Mouse (Mus musculus) lung, embryonic 15.5 days (tissue): ENCODE results near the gene Lxn. TPM values are rescaled to one million over a fixed set of nuclear protein-coding genes. Genes with fewer than 3 reads are reported as not detected.

Experiments used
- ATAC-seq: fragments of 200-750 bp; cut with Nextera tagmentation; 2 replicates; pipeline ENCODE4 v1.8.0; 2017; ENCODE audit warnings: moderate number of reproducible peaks, borderline replicate concordance; ENCODE audit not compliant: low FRiP score, low TSS enrichment; ENCODE audit errors: extremely low read depth
- H3K27ac ChIP-seq: fragments of 300-500 bp; sonication (generic); 2 replicates; pipeline ENCODE4 v1.5.1; 2015; ENCODE audit warnings: moderate library complexity, mild to moderate bottlenecking, inconsistent platforms
- H3K27me3 ChIP-seq: fragments of 300-500 bp; sonication (generic); 2 replicates; pipeline ENCODE4 v1.6.1; 2015; ENCODE audit warnings: inconsistent platforms
- H3K36me3 ChIP-seq: fragments of 300-500 bp; sonication (generic); 2 replicates; pipeline ENCODE4 v1.6.1; 2015; ENCODE audit warnings: inconsistent platforms
- H3K4me1 ChIP-seq: fragments of 300-500 bp; sonication (generic); 2 replicates; pipeline ENCODE4 v1.6.1; 2015; ENCODE audit warnings: inconsistent platforms
- H3K4me2 ChIP-seq: fragments of 300-500 bp; sonication (generic); 2 replicates; pipeline ENCODE4 v1.6.1; 2015; ENCODE audit warnings: inconsistent platforms, mild to moderate bottlenecking, moderate library complexity
- H3K4me3 ChIP-seq: fragments of 300-500 bp; sonication (generic); 2 replicates; pipeline ENCODE4 v1.5.1; 2015; ENCODE audit warnings: mild to moderate bottlenecking, inconsistent platforms
- H3K9ac ChIP-seq: fragments of 300-500 bp; sonication (generic); 2 replicates; pipeline ENCODE4 v1.6.1; 2015; ENCODE audit warnings: inconsistent platforms
- H3K9me3 ChIP-seq: fragments of 300-500 bp; sonication (generic); 2 replicates; pipeline ENCODE4 v1.6.1; 2016; ENCODE audit warnings: inconsistent platforms
- WGBS: fragments of 180-500 bp; shearing (Covaris S2); methylation state at CpG from one replicate; pipeline ENCODE4 v1.1.7; 2015; 5-methylcytosine and 5-hydroxymethylcytosine counted together
- polyA plus RNA-seq: library from polyadenylated mRNA; unstranded; fragments of >200 nt; fragmentation: Nextera tagmentation; extraction: Ambion mirVana; gene quantifications from 2 replicates; pipeline ENCODE4 v1.2.1, GENCODE M21; 2015

The Lxn gene
- polyA plus RNA-seq, result 181 and 189 TPM in 2 replicates

GRCm38 (mm10) chr3:67463450-67464372 is at the start of gene Lxn:
Gene Lxn (minus strand): TSS chr3:67463926.
- peaks cover 11% of the 10 kb centered on the region for H3K4me1 ChIP-seq
- peak within 1 kb of the TSS; percentile 61 for H3K4me2 ChIP-seq
- H3K9ac ChIP-seq, result peak within 1 kb of the TSS; percentile 49
- peaks cover 32% of the 10 kb centered on the region for H3K36me3 ChIP-seq
- H3K9me3 ChIP-seq, result no peaks in the 10 kb centered on the region
- peak within 1 kb of the TSS; percentile 87 for H3K27ac ChIP-seq
- WGBS, result under 1% methylated on average over 43 of the region's 43 CpGs
- ATAC-seq, result peak; percentile 95
- no peaks in the 10 kb centered on the region for H3K27me3 ChIP-seq
- peak within 1 kb of the TSS; percentile 62 for H3K4me3 ChIP-seq

- Histone ChIP-seq H3K9ac (no peak overlapping the region), H3K9me3 (no peaks in the 10 kb centered on the region), H3K36me3 (no peaks in the 10 kb centered on the region), H3K4me1 (0 out of 2 replicates have a peak, but pooled peaks cover 5% of the 10 kb centered on the region), H3K4me3 (no peak overlapping the region), H3K27me3 (peaks cover 20% of the 10 kb centered on the region), H3K27ac (no peak overlapping the region), H3K4me2 (no peak overlapping the region)
- WGBS, result under 1% methylated on average over 5 of the region's 5 CpGs
- no peak for ATAC-seq
Observed at GRCm38 (mm10) chr3:67512807-67513206, 49.1 kb upstream of the Lxn start.

DNA sequence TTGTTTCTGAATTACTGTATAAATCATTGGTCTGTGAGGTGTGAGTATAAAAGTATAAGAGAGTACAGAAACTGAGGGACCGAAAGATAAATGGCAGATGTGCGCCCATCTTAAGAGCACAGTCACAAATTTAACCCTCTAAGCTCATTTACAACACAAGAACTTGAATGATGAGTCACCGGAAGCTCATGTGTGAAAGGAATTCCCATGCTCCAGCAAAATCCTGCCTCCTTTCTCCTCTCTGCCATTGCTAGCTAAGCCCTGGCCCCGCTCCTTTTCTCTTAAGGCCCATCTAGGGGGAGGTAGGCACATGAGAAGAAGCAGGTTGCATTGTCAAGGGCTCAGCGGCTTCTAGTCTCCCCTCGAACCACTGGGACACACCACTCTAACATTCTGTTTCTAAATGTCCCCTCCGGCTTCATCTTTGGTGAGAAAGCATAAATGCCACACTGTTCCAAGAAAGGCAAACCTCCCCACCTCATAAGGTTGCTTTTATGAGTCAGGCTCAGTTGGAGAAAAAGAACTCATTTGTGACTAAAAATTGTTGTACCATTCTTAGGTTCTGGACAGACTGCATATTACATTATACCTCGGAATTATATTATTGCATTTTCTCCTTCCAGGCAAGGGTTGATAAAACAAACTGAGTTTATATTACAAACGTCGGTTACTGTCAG is 44.6 kb upstream of the Lxn start:
- H3K9me3 ChIP-seq, result no peaks in the 10 kb centered on the region
- no peak overlapping the region for H3K9ac ChIP-seq
- H3K27ac ChIP-seq, result no peak overlapping the region
- WGBS, result 79% methylated on average over 10 of the region's 10 CpGs
- no peaks in the 10 kb centered on the region for H3K4me1 ChIP-seq
- H3K27me3 ChIP-seq, result no peaks in the 10 kb centered on the region
- H3K36me3 ChIP-seq, result no peaks in the 10 kb centered on the region
- H3K4me2 ChIP-seq, result no peak overlapping the region
- no peak for ATAC-seq
- no peak overlapping the region for H3K4me3 ChIP-seq

DNA sequence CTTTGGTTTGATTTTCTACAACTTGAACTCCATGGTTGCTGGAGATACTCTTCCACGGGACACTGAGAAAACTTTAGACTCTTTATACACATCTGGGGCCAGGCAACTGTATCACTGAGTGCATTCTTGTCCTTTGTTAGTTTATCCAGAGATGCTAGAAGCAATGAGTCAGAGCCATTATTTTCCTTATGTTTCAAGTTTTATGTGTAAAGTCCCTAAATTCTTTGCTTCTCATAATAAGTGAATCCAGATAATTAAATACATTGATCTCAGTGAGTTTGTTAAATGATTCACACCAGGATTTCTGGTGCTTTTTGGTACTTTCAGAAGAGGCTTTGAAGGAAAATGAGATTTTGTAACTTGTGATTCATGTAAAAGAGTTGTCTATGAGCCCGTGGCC is 41.6 kb upstream of the Lxn start:
- WGBS, result 89% methylated on average over 2 of the region's 2 CpGs
- Histone ChIP-seq H3K27me3 (no peaks in the 10 kb centered on the region), H3K9ac (no peak overlapping the region), H3K4me1 (no peaks in the 10 kb centered on the region), H3K36me3 (no peaks in the 10 kb centered on the region), H3K4me3 (no peak overlapping the region), H3K27ac (no peak overlapping the region), H3K4me2 (no peak overlapping the region), H3K9me3 (no peaks in the 10 kb centered on the region)
- no peak for ATAC-seq

GRCm38 (mm10) chr3:67503878-67504277 is 40.2 kb upstream of the Lxn start:
- Histone ChIP-seq H3K4me1 (no peaks in the 10 kb centered on the region), H3K27ac (no peak overlapping the region), H3K27me3 (no peaks in the 10 kb centered on the region), H3K4me3 (no peak overlapping the region), H3K4me2 (no peak overlapping the region), H3K9ac (no peak overlapping the region), H3K9me3 (no peaks in the 10 kb centered on the region), H3K36me3 (no peaks in the 10 kb centered on the region)
- no peak for ATAC-seq
- WGBS, result 11% methylated on average over 3 of the region's 3 CpGs

DNA sequence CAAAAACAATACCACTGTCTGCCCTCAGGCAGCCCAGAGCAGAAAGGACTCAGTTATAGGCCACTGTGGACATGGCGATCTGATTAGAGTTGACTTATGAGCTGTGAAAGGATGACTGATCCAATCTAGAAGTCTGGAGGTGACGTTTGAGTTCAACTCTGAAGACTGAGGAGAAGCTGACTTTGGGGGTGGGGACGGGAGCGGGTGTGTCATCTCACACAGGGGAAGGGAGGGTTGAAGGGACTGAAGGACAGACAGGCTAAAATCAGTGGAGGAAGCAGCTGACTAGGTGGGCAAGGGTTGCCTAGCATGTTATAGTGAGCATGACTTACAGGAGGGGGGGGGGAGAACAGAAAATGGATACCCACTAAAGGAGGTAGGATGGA is 35.7 kb upstream of the Lxn start:
- no peaks in the 10 kb centered on the region for H3K9me3 ChIP-seq
- 88% methylated on average over 4 of the region's 4 CpGs for WGBS
- no peak overlapping the region for H3K4me2 ChIP-seq

DNA sequence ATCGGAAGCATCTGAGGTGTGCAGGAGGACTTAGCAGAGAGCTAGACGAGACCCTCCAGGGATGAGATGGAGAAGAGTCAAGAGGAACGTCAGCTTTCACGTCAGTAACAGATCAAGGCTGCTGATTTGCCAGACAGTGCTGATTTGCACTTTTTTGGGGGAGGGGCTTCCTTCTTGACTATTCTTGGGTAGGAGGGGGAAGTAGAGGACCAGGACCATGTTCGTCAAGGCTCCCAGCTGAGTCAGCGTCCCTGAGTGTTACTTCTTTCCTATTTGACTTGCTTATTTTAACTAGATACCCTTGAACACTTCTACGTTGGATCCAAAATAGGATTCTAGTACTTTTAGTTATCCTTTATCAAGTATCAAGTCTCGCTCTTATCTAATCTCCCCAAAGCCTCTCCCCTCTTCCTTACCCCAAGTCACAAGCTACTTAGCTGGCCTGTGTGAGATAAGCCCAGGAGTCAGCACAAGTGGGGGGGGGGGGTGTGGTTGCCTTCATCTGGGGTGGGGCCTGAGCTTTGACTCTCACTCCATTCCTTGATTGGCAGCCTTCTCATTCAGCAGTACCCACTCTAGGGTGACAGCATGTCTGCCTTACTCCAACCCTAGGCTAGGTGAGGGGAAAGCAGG is 35.2 kb upstream of the Lxn start:
- H3K9ac ChIP-seq, result no peak overlapping the region
- H3K4me2 ChIP-seq, result no peak overlapping the region
- no peak overlapping the region for H3K27ac ChIP-seq
- no peaks in the 10 kb centered on the region for H3K9me3 ChIP-seq
- no peak overlapping the region for H3K4me3 ChIP-seq
- no peak for ATAC-seq
- 84% methylated on average over 8 of the region's 8 CpGs for WGBS
- H3K36me3 ChIP-seq, result no peaks in the 10 kb centered on the region
- H3K4me1 ChIP-seq, result no peaks in the 10 kb centered on the region
- no peaks in the 10 kb centered on the region for H3K27me3 ChIP-seq

More for the DNA sequence above, 35.7 kb upstream of the Lxn start:
- H3K9ac ChIP-seq, result no peak overlapping the region
- H3K4me1 ChIP-seq, result no peaks in the 10 kb centered on the region
- no peaks in the 10 kb centered on the region for H3K36me3 ChIP-seq
- H3K27me3 ChIP-seq, result no peaks in the 10 kb centered on the region
- H3K4me3 ChIP-seq, result no peak overlapping the region
- no peak for ATAC-seq
- H3K27ac ChIP-seq, result no peak overlapping the region

DNA sequence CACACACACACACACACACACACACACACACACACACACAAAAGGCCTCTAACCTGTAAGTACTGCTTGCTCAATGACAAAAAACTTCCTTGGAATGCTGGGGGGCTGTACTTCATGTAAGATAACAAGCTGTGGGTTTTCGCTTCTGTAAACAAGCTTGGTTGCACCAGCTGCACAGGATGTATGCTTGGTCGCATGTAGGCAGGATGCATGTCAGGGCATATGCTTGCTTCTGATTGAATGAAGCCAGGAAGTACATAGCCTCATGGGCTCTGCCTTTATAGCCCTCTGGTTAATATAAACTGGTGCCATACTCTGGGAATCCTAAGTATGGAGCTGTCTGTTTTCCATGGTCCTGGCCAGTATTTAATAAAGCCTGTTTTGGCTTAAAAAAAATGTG is 34.3 kb upstream of the Lxn start:
- no peaks in the 10 kb centered on the region for H3K4me1 ChIP-seq
- no peak for ATAC-seq
- H3K9ac ChIP-seq, result no peak overlapping the region
- no peak overlapping the region for H3K27ac ChIP-seq
- no peaks in the 10 kb centered on the region for H3K36me3 ChIP-seq
- H3K27me3 ChIP-seq, result no peaks in the 10 kb centered on the region
- no peak overlapping the region for H3K4me2 ChIP-seq
- H3K4me3 ChIP-seq, result no peak overlapping the region
- WGBS, result 62% methylated on average over 2 of the region's 2 CpGs
- no peaks in the 10 kb centered on the region for H3K9me3 ChIP-seq

GRCm38 (mm10) chr3:67496310-67496709 is 32.6 kb upstream of the Lxn start:
- WGBS, result 83% methylated on average over 10 of the region's 10 CpGs
- Histone ChIP-seq H3K9ac (no peak overlapping the region), H3K36me3 (no peaks in the 10 kb centered on the region), H3K27ac (no peak overlapping the region), H3K4me3 (no peak overlapping the region), H3K27me3 (no peaks in the 10 kb centered on the region), H3K4me1 (no peaks in the 10 kb centered on the region), H3K9me3 (no peaks in the 10 kb centered on the region), H3K4me2 (no peak overlapping the region)
- no peak for ATAC-seq

DNA sequence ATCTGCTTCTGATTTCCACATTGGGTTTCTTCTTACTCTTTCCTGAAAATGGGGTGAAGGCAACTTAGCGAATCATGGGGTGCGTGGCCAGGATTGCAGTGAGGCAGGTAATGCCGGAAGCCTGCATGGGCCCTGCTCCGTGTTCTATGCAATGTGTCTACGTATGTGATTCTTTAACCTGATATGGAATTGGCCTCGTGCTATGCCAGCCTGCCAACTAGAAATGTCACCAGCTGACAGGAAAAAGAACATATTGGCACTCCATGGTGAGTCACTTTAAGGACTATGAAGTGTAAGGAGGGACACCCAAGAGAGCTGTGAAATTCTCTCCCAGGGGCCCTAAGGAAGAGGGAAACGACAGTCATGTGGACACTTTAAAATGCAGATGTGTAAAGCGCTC is 29.4 kb upstream of the Lxn start:
- WGBS, result 83% methylated on average over 8 of the region's 8 CpGs
- Histone ChIP-seq H3K27me3 (no peaks in the 10 kb centered on the region), H3K4me3 (no peak overlapping the region), H3K9ac (no peak overlapping the region), H3K4me1 (no peaks in the 10 kb centered on the region), H3K36me3 (no peaks in the 10 kb centered on the region), H3K27ac (no peak overlapping the region), H3K9me3 (no peaks in the 10 kb centered on the region), H3K4me2 (no peak overlapping the region)
- ATAC-seq, result no peak

GRCm38 (mm10) chr3:67492086-67492869 is 28.6 kb upstream of the Lxn start:
- H3K4me2 ChIP-seq, result no peak overlapping the region
- 78% methylated on average over 8 of the region's 8 CpGs for WGBS
- no peak overlapping the region for H3K27ac ChIP-seq
- no peak overlapping the region for H3K9ac ChIP-seq
- H3K36me3 ChIP-seq, result no peaks in the 10 kb centered on the region
- no peak overlapping the region for H3K4me3 ChIP-seq
- no peaks in the 10 kb centered on the region for H3K4me1 ChIP-seq
- no peak for ATAC-seq
- no peaks in the 10 kb centered on the region for H3K9me3 ChIP-seq
- H3K27me3 ChIP-seq, result no peaks in the 10 kb centered on the region
